Mouse (Mus musculus) lung, adult 2 months (tissue): ENCODE measurements around the gene Kcnh1.

ENCODE experiments used
- CTCF ChIP-seq: fragments of 200-500 bp; IDR thresholded peaks from 2 replicates; pipeline ENCODE4 v1.5.1; 2011; ENCODE audit warnings: mild to moderate bottlenecking, low read length, control low read depth; ENCODE audit not compliant: insufficient read depth
- POLR2A ChIP-seq: fragments of 200-500 bp; IDR thresholded peaks from 2 replicates; pipeline ENCODE4 v1.6.1; 2011; ENCODE audit warnings: low read depth, mild to moderate bottlenecking, control low read depth, low read length, borderline replicate concordance; ENCODE audit errors: extremely low read depth

- TF ChIP-seq POLR2A (no peak), CTCF (no peak)
Observed at GRCm38 (mm10) chr1:192314044-192314443, 123.5 kb downstream of the Kcnh1 start.
